Mouse (Mus musculus) spleen, adult 18-20 months (tissue): ENCODE data around the gene Coq9.

Experiments used
- DNase-seq, 2 experiments: peaks; one replicate each; pipeline ENCODE4 v3.0.0; 2022; ENCODE audit warnings: mixed read lengths in 2 of 2

Coq9 gene

DNA sequence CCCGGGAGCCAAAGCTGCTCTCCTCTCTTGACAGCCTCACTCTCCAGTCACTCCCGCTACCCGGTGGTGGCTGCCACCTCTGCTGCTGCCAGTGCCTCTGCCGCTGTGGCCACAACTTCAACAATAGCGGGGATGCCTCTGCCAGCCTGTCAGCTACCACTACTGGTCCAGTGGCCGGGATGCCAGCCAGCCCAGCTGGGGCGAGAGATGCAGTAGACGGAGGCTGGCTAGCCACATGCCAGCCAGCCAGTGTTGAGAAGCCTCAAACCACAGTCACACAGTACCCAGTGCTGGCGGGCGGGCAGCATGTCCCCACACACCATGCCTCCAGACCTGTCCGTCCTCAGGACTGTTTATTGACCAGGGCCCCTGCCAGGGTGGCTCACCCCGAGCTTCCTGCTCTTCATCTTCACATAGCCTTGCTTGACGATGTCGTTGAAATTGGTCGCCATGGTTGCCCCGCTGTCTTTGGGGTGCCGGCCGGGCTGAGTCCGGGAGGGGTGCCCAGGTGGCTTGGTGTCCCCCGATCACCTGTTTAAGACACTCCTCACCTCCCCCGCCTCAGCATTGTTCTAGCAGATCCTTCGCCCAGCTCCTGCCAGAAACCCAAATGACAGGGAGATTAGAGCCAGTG, 32.5 kb downstream of the Coq9 start:
- no peak for DNase-seq

DNA sequence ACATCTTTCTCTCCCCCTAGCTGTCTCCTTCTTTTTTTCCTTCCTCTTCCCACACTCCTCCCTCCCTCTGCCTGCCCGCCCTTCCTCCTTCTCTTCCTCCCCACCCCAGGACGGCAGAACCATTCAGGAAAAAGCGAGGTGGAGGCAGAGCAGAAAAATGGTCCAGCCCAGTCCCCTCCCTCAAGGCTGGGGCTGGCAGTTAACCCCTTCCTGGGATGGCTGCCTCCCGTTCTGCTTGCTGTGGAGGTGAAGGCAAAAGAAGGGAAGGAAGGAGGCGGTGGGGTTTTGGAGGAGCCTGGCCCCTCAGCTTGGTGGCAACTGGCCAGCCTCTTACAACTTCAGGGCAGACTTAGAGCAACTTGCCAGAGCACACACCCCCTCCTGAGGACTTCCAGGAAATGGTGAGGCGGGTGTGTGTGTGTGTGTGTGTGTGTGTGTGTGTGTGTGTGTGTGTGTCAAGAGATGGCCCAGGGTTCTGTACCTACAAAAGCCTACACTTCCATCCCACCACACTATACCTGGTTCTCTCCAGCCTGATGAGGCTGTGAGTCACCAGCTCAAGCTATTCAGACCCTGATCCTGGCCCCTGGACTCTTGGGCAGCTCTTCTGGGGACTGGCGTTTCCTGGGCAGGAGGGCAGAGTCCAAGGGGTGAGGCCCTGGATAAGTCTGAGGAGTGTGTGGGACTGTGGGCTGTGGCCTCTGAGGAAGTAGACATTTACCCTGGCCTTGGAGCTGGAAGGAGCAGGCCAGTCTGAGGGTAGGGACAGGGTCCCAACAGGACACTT, 33.2 kb downstream of the Coq9 start:
- no peak for DNase-seq

DNA sequence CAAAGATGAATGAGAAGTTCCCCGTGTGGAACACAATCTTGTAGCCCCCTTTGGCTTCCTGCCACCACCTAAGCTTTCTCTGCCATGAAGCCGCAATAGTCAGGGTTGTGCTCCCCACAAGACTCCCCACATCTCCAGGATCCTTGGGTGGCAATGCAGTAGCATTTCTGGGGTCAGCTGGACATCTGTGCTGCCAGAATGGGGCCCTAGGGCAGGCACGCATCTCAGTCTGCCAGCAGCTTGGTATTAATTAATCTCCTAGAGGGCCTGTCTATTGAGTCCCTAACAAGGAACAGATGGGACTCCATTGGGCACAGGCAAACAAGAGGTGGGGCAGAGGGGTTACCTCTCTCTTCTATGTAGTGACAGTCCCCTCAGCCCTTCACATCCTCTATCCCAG, 34.0 kb downstream of the Coq9 start:
- no peak for DNase-seq

DNA sequence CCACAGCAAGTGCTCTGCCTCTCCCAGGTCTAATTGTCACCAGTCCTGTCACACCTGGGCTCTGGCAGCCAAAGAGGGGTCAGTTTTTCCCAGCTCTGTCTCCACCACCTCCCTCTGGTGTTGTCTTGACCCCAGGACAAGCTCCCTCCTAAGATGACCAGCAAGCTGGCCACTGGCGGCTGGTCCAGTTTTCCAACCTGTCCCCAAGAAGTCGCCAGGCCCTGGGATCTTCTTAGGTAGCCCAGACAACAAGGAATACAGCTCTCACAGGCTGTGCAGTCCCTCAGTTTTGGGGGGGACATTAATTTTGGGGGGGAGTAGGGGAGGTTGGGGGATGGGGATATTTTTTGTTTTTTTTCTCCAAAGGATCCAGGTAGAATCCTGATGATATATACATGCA, 34.5 kb downstream of the Coq9 start:
- no peak for DNase-seq

DNA sequence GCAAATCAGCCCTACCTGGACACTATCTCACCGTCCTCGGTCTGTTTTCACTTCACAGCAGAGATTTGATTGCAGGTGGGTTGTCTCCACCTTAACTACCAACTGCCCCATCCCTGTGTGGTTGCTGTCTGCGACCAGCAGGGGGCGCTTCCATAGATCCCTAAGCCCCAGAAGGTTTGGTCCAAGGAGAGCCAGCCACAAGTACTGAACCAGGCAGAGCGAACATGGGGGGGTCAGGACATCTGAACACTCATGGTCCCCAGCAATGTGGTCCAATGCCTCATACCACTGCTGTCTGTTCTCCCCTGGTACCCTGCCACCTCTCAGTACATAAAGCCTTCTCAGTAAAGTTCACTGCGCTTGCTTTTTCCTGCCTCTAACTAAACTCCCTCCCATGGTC, 36.2 kb downstream of the Coq9 start:
- DNase-seq, result peak; percentile 45 to 73

DNA sequence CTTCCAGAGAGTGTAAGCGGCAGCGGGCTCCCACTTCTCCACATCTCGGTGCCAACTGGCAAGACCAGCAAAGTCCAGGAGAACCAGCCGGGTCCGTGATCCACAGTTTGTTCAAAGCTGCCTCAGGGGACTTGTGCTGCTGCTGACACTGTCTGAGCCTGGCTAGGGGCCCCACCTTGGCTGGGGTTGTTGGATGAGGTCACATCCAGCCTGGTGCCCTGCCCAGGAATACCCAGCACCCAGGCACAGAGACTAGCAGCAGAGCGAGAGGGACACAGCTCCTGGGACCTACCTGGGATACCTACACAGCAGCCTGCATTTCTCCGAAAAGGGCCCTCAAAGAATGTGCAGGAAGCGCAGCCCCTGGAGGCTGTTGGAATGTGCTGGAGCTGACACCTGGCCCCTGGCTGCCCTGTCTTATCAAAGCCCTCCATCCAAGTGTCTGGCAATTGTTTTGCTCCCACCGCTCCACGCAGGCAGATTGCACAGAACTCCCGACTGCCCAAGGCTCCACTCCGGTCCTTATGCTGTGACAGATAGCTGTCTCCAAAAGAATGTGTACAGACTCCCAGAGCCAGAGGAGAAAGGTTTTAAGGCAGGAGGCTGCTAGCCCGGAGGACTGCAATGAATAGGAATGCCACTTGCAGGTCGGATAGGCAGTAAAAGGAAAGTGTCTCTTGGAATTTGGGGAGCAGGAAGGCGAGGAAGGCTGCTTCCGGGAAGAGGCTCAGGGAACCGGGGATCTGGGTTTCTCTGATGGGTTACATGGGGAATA, 37.2 kb downstream of the Coq9 start:
- DNase-seq, result no peak

DNA sequence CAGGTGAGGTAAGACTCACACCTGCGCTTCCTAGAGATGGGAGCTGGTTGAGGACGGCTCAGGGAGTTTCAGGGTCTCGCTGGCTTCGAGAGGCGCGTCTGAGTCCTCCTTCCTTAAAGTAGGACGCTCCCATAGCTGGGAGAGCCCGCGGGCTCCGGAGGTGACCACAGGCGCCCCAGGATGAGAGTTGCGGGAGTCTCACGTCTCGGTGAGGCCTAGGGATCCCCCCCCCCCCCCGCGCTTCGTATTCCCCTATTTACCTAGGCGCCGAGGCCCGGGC, 37.7 kb downstream of the Coq9 start:
- DNase-seq, result no peak

DNA sequence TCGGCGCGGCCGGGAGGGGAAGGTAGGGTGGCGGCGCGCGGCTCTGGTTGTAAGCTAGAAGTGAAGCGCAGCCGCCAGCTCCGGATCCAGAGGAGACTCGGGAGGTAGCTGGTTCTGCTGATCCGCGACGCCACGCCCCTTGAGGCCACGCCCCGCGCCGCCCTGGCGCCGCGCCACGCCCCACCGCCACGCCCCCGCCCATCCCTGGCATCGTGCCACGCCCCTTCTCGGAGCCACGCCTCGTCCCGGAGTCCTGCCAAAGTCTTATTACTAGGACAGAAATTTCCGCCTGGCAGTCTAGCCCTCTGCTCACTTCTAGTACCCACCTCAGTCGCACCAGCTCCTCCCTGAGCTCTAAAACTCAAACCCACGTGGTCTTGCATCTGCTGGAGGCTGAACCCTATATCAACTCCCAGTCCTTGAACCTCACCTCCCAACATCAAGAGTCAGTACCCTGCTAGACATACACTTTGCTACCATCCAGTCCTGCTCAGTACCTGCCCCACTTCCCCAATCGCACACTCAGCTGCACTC, 38.1 kb downstream of the Coq9 start, which contains the start of gene Dok4:
Gene Dok4, minus strand, starts transcription at position 134 of the 534 bp plus-strand sequence.
- peak; percentile 85 to 94 for DNase-seq

DNA sequence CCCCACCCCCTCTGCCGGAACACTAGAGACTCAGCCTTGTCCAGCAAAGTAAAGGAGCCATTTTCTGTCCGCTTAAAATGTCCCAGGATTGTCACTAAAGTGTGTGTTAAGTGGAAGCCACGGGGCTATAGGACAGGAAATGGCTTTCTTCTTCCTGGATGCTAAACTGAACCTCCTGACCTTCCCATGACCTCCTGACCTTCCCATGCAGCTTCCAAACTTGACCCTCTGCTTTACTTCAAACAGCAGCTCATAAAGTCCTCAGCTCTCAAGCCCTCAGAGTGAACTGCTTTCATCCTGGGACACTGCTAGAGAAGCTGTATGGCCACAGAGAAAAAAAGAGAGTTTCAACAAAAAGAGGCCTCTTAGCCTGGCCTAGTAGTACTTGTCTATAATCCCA, 38.7 kb downstream of the Coq9 start:
- no peak for DNase-seq

DNA sequence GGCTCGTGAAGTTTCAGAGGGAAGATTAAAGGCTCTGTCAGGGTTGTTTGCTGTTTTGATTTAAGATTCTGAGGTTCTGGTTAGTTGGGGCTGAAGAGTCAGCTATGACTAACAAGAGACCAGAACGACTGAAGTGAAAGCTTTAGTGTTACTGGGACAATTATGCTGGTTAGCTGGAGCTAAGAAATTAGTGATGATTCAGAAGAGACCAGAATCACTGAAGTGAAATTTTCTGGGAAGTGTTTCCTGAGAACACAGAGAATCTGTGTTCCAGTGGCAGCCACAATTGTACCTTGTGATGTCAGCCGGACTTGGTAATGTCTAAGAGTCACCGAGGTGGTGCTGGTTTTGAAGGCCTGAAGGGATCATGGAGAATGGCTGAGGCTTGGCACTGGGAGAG, 42.6 kb downstream of the Coq9 start:
- DNase-seq, result no peak

DNA sequence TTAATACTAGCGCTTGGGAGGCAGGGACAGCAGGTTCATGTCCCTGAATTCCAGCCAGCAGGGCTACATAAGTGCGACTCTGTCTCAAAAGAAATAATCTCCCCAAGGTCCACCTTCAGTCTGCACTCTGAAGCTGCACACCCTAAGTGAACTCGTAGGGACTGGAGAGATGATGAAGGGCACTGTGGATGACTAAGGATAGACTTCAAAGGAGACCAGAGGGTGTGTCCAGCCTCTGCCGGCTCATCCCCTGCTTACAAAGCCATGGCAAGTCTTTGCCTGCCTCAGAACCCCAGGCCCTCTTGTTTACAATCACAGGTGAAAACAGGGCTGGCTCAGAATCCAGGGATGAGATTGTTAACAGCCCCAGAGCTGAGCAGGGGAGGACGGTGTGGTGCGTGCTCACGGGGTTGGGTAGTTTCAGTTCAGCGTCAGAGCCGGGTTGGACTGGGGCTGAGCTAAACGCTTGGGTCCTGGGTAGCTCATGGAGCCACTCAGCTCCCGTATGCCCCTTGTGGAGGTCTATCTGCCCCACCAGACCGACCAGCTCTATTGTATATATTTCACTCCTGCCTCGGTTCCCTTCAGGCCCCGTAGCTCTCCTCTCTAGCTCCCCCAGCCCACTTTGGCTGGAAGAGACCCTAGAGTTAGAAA, 50.4 kb downstream of the Coq9 start:
- DNase-seq, result no peak

DNA sequence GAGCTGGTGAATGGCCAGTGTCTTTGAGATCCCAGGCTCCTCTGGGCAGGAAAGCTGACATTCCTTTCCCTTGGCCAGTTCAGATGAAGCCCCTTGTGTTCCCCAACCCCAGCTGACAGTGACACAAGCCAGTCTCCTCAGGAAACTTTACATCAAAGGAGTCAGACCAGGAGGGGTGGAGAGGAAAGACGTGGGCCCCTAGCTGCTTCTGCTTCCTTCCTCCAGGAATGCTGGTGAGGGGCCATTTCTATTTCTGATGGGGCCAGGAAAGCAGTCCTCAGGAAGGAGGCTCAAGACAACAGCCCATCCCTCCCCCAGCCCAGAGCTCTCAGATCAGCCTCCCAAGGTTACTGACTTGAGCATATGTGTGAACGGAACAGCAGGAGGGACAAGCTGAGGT, 54.8 kb downstream of the Coq9 start:
- no peak for DNase-seq

DNA sequence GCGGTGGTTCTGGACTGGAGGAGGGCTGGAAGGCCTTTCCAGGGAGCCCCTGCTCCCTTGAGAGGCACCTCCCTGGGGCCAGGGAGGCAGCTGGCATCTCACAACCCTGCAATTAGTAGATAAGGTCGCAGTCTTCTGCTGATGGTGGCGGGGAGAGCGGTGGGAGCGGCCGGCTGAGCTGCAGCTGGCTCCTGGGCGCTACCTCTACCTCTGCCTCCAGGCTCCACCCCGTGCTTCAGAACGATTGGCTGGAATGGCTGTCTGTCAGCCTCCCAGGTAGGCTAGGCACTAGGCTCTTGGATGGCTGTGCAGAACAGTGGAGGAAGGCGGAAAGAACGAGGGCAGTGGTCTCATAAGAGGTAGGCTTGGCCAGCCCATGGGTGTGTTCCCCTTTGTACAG, 61.1 kb downstream of the Coq9 start:
- DNase-seq, result no peak

DNA sequence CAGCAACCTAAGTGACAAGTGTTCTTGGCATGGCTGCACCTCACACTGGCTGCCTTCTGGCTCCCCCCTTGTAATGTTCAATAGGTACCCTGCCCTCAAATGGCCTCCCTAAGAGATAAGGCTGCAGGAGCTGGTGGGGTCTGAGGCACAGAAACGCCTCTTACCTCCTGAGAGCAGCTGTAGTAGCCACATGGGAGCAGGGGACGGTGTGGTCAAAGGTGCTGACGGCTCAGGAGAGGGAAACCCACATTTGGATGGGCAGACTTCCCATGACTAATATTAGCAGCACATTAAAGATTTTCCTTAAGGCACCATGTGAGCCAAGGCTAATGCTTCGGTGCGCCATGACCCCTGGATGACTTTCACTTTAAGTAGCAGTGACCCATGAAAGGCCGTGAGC, 62.5 kb downstream of the Coq9 start:
- DNase-seq, result no peak

DNA sequence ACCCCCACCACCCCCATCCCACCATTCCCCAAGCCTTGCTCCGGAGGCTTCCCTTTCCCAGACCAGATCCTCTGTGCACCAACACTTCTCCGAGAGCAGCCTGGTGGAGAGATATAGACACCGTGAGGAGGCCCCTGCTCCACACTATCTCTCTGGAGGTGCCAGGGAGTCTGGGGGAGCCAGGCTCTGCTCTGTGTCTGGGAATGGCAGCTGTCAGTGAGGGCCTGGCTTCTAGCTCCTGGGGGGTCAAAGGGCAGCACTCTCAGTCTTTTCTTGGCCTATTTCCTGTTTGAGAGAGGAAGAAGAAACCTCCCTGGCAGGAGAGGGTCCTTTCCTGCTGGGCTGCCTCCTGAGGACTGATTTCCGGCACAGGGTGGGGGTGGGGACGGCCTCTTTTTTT, 62.9 kb downstream of the Coq9 start:
- no peak for DNase-seq

DNA sequence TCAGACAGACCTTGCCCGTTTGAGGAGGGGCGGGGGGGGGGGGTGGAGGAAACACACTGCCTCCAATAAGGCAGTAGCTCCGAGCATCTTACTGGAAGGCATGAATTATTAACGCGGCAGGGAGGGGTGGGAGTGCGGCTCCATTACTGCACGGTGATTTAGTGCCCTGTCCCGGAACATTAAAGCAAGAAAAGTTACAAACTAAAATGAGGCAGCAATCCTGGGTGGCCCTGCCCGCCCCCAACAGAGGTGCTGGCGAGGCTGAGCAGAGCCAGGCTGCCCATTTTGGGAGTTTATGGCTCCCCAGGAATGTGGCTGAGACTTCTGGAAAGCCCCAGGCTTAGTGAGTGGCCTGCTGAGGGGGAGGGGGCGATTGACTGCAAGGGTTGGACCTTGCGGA, 65.6 kb downstream of the Coq9 start:
- DNase-seq, result no peak
